Mouse (Mus musculus) hindbrain, embryonic 11.5 days (tissue): ENCODE results near the gene Ttc16. TPM values are rescaled to one million over a fixed set of nuclear protein-coding genes. Genes with fewer than 3 reads are reported as not detected.
A peak's percentile ranks its signal among the peaks of the same experiment; 100 is the strongest.

Experiments
- ATAC-seq: fragments of 200-750 bp; cut with Nextera tagmentation; 2 replicates; pipeline ENCODE4 v1.8.0; 2017; ENCODE audit warnings: mild to moderate bottlenecking, moderate TSS enrichment, moderate library complexity; ENCODE audit not compliant: low FRiP score
- DNase-seq: peaks from one replicate; pipeline ENCODE4 v3.0.0-alpha.2; 2015; ENCODE audit warnings: low spot score
- H3K27ac ChIP-seq: fragments of 300-500 bp; sonication (generic); 2 replicates; pipeline ENCODE4 v1.5.1; 2014; ENCODE audit warnings: mild to moderate bottlenecking, low read depth, low read length
- H3K27me3 ChIP-seq: fragments of 300-500 bp; sonication (generic); 2 replicates; pipeline ENCODE4 v1.6.1; 2014; ENCODE audit warnings: mild to moderate bottlenecking, low read length, moderate library complexity, mixed read lengths; ENCODE audit not compliant: control insufficient read depth, insufficient read depth
- H3K36me3 ChIP-seq: fragments of 300-500 bp; sonication (generic); 2 replicates; pipeline ENCODE4 v1.6.1; 2014; ENCODE audit warnings: mild to moderate bottlenecking, low read length, moderate library complexity, mixed read lengths; ENCODE audit not compliant: control insufficient read depth, insufficient read depth
- H3K4me1 ChIP-seq: fragments of 300-500 bp; sonication (generic); replicated peaks from 2 replicates; pipeline ENCODE4 v1.6.1; 2014; ENCODE audit warnings: low read length, mixed read lengths; ENCODE audit not compliant: control insufficient read depth, insufficient read depth
- H3K4me2 ChIP-seq: fragments of 300-500 bp; sonication (generic); replicated peaks from 2 replicates; pipeline ENCODE4 v1.6.1; 2014; ENCODE audit warnings: mild to moderate bottlenecking, low read depth, low read length
- H3K4me3 ChIP-seq: fragments of 300-500 bp; sonication (generic); 2 replicates; pipeline ENCODE4 v1.5.1; 2014; ENCODE audit warnings: low read depth, low read length
- H3K9ac ChIP-seq: fragments of 300-500 bp; sonication (generic); 2 replicates; pipeline ENCODE4 v1.6.1; 2014; ENCODE audit warnings: low read depth, low read length
- H3K9me3 ChIP-seq: fragments of 300-500 bp; sonication (generic); 2 replicates; pipeline ENCODE4 v1.6.1; 2016; ENCODE audit warnings: low read length; ENCODE audit not compliant: control insufficient read depth
- WGBS: fragments of 180-500 bp; shearing (Covaris S2); extraction: QIAGEN DNeasy Blood & Tissue Kit; methylation state at CpG from one replicate; pipeline ENCODE4 v1.1.7; 2014; 5-methylcytosine and 5-hydroxymethylcytosine counted together
- polyA plus RNA-seq: library from polyadenylated mRNA; unstranded; fragments of >200 nt; fragmentation: Nextera tagmentation; extraction: Ambion mirVana; gene quantifications from 2 replicates; pipeline ENCODE4 v1.2.1, GENCODE M21; 2014

Ttc16 gene
- polyA plus RNA-seq, 1 experiment from 2014 or later, result 0.34 TPM

GRCm38 (mm10) chr2:32771886-32772285 lies 3.5 kb downstream of the Ttc16 start:
- Histone ChIP-seq H3K4me1 (0 out of 2 replicates have a peak, but pooled peaks cover 5% of the 10 kb centered on the region), H3K4me3 (no peak overlapping the region), H3K4me2 (no peak overlapping the region), H3K27ac (no peak overlapping the region), H3K36me3 (no peaks in the 10 kb centered on the region), H3K9ac (no peak overlapping the region), H3K9me3 (no peaks in the 10 kb centered on the region), H3K27me3 (no peaks in the 10 kb centered on the region)
- WGBS, result 29% methylated on average over 12 of the region's 12 CpGs
- DNase-seq (no peak), ATAC-seq (no peak)

DNA sequence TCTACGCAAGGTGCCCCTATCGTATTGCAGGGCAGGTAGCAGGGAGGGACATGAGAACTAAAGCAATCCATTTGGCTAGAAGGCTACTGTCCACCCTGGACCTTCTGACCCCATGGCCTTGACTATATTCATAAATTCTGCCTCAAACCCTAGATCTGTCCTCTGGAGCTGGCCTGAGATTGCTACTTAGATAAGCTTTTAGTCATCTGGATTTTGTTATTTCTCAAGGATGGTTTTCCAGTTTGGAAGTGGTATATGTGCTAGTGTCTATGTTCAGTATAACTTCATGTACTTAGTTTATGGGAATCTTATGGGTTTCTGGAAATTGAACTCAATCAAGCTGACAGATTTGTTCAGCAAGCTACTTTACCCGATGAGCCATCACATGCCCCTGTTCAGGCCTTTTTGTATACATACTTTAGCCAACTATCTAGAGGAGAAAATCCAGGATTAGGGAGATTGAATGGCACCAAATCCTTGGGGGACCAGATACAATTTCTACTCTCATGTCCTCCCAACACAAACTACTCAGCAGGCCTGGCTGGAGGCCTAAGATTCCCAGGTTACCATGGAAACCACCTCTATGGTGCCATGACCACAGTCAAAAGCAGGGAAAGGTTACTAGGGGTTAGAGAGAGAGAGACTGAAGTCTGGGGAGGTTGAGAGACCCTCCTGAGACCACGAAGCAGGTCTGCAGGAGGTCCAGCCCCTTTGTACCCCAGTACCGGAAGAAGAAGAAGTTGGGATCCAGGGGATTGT lies 5.9 kb downstream of the Ttc16 start:
- 67% methylated on average over 5 of the region's 5 CpGs for WGBS
- Histone ChIP-seq H3K4me1 (no peaks in the 10 kb centered on the region), H3K36me3 (no peaks in the 10 kb centered on the region), H3K27ac (no peak overlapping the region), H3K9me3 (no peaks in the 10 kb centered on the region), H3K9ac (no peak overlapping the region), H3K4me3 (no peak overlapping the region), H3K4me2 (no peak overlapping the region), H3K27me3 (no peaks in the 10 kb centered on the region)
- ATAC-seq, result no peak
- no peak for DNase-seq

- H3K27me3 ChIP-seq, result no peaks in the 10 kb centered on the region
- H3K36me3 ChIP-seq, result no peaks in the 10 kb centered on the region
- 67% methylated on average over 15 of the region's 19 CpGs for WGBS
- H3K4me1 ChIP-seq, result no peaks in the 10 kb centered on the region
- no peak overlapping the region for H3K9ac ChIP-seq
- no peak overlapping the region for H3K4me3 ChIP-seq
- ATAC-seq, result no peak
- no peak overlapping the region for H3K27ac ChIP-seq
- no peak overlapping the region for H3K4me2 ChIP-seq
- H3K9me3 ChIP-seq, result no peaks in the 10 kb centered on the region
- DNase-seq, result no peak
Measured at GRCm38 (mm10) chr2:32768661-32769285, 6.7 kb downstream of the Ttc16 start.

DNA sequence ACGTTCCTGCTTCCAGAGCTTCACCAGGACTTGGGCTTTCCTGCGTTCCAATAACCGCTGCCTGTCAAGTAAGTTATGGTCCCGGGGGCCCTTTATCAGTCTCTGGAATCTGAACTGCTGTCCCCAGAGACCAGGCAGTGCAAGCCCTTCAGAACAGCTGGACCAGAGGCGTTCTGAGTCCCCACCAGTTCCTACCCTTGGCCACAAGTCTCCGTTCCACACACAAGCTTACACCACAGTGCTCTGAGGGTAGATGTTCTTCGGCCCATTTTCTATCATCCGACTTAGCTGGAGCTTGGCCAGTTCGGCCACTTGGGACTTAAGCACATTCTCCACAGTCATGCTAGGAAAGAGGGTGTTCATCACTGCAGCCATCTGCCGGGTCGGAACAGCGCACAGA lies 8.2 kb downstream of the Ttc16 start:
- DNase-seq (no peak), ATAC-seq (no peak)
- H3K4me2 ChIP-seq, result no peak overlapping the region
- 74% methylated on average over 12 of the region's 12 CpGs for WGBS
- no peak overlapping the region for H3K4me3 ChIP-seq
- H3K36me3 ChIP-seq, result no peaks in the 10 kb centered on the region
- H3K9me3 ChIP-seq, result no peaks in the 10 kb centered on the region
- H3K9ac ChIP-seq, result no peak overlapping the region
- H3K27ac ChIP-seq, result no peak overlapping the region
- H3K4me1 ChIP-seq, result no peaks in the 10 kb centered on the region
- no peaks in the 10 kb centered on the region for H3K27me3 ChIP-seq

GRCm38 (mm10) chr2:32763353-32763752 lies 12.1 kb downstream of the Ttc16 start:
- WGBS, result 83% methylated on average over 3 of the region's 3 CpGs
- no peak overlapping the region for H3K4me2 ChIP-seq
- no peaks in the 10 kb centered on the region for H3K4me1 ChIP-seq
- H3K9ac ChIP-seq, result no peak overlapping the region
- H3K36me3 ChIP-seq, result no peaks in the 10 kb centered on the region; the same call in 1 of the 2 replicates
- DNase-seq, result no peak
- H3K9me3 ChIP-seq, result no peaks in the 10 kb centered on the region
- ATAC-seq, result no peak
- no peak overlapping the region for H3K4me3 ChIP-seq
- H3K27ac ChIP-seq, result no peak overlapping the region
- H3K27me3 ChIP-seq, result no peaks in the 10 kb centered on the region

GRCm38 (mm10) chr2:32761859-32762258 lies 13.6 kb downstream of the Ttc16 start:
- H3K9me3 ChIP-seq, result no peaks in the 10 kb centered on the region
- no peaks in the 10 kb centered on the region for H3K27me3 ChIP-seq
- 97% methylated on average over 4 of the region's 4 CpGs for WGBS
- no peak overlapping the region for H3K27ac ChIP-seq
- no peak overlapping the region for H3K9ac ChIP-seq
- H3K4me3 ChIP-seq, result no peak overlapping the region
- H3K4me2 ChIP-seq, result no peak overlapping the region
- no peak for ATAC-seq
- no peak for DNase-seq
- H3K36me3 ChIP-seq, result no peaks in the 10 kb centered on the region; the same call in 1 of the 2 replicates
- H3K4me1 ChIP-seq, result no peaks in the 10 kb centered on the region

GRCm38 (mm10) chr2:32761361-32761760 lies 14.1 kb downstream of the Ttc16 start:
- H3K27ac ChIP-seq, result no peak overlapping the region
- no peaks in the 10 kb centered on the region for H3K4me1 ChIP-seq
- ATAC-seq (no peak), DNase-seq (no peak)
- no peak overlapping the region for H3K4me2 ChIP-seq
- H3K9ac ChIP-seq, result no peak overlapping the region
- no peaks in the 10 kb centered on the region for H3K27me3 ChIP-seq
- H3K9me3 ChIP-seq, result no peaks in the 10 kb centered on the region
- WGBS, result 91% methylated on average over 14 of the region's 14 CpGs
- no peak overlapping the region for H3K4me3 ChIP-seq
- H3K36me3 ChIP-seq, result no peaks in the 10 kb centered on the region; the same call in 1 of the 2 replicates

DNA sequence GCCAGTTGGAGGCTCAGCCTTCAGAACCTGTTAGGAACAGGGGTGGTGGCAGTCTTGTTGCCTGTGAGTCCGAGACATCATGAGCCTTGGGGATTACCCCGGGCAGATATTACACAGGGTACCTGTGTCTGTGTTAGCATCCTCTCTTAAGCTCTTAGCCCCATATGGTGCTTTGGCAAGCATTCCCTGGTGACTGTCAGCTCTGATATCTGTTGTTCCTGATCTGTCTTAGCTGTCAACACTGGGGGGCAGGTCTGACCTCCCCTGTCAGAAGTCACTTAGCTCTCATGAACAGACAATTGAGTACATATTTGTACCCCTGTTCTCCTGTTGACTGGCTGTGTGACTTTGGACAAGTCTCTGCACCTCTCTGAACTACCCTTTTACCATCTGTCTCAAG lies 16.4 kb downstream of the Ttc16 start:
- Histone ChIP-seq H3K4me3 (no peak overlapping the region), H3K36me3 (no peaks in the 10 kb centered on the region; the same call in 1 of the 2 replicates)
- WGBS, result 82% methylated on average over 2 of the region's 2 CpGs

DNA sequence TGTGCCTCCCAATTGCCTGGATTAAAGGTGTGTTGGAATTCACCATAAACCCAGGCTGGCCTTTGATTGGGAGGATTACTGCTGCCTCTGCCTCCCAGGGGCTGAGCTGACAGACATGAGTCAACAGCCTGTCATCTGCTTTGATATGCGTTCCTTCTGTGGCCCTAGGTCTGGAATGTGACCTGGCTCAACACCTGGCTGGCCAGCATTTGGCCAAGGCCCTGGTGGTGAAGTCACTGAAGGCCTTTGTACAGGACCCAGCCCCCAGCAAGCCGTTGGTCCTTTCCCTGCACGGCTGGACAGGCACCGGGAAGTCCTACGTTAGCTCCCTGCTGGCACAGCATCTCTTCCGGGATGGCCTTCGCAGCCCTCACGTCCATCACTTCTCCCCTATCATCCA lies 16.9 kb downstream of the Ttc16 start:
- H3K4me2 ChIP-seq, result no peak overlapping the region
- peak overlapping the region; percentile 23; the same call in 1 of the 2 replicates for H3K9ac ChIP-seq
- H3K36me3 ChIP-seq, result no peaks in the 10 kb centered on the region; the same call in 1 of the 2 replicates
- H3K4me3 ChIP-seq, result no peak overlapping the region
- H3K27me3 ChIP-seq, result no peaks in the 10 kb centered on the region
- no peaks in the 10 kb centered on the region for H3K9me3 ChIP-seq
- 69% methylated on average over 8 of the region's 8 CpGs for WGBS
- H3K27ac ChIP-seq, result no peak overlapping the region
- no peaks in the 10 kb centered on the region for H3K4me1 ChIP-seq
- DNase-seq (no peak), ATAC-seq (no peak)

More for the DNA sequence above, 16.4 kb downstream of the Ttc16 start:
- Histone ChIP-seq H3K9ac (peak overlapping the region; percentile 23; the same call in 1 of the 2 replicates), H3K4me2 (no peak overlapping the region), H3K9me3 (no peaks in the 10 kb centered on the region), H3K27ac (no peak overlapping the region), H3K4me1 (no peaks in the 10 kb centered on the region), H3K27me3 (no peaks in the 10 kb centered on the region)
- ATAC-seq (no peak), DNase-seq (no peak)
